Mouse (Mus musculus): ENCODE results near the gene Gosr2. TPM values are rescaled to one million over a fixed set of nuclear protein-coding genes. Genes with fewer than 3 reads are reported as not detected.

The Gosr2 gene
- total RNA-seq, 1 experiment = 70.2 TPM

GRCm38 (mm10) chr11:103636261-103636660 lies 61.4 kb downstream of the Gosr2 start:
- no peak overlapping the region for H3K9ac ChIP-seq (ENCODE audit: insufficient read depth, low read depth, low read length, poor library complexity, severe bottlenecking)
- TF ChIP-seq MAFK (IDR thresholded peaks at IDR 0.05; ENCODE audit: insufficient read depth, low read depth, low read length) (no peak), ZNF384 (IDR thresholded peaks at IDR 0.05; ENCODE audit: low read depth, low read length) (no peak), CHD2 (IDR thresholded peaks at IDR 0.05; ENCODE audit: low read depth, low read length) (no peak), ZC3H11A (IDR thresholded peaks at IDR 0.05; ENCODE audit: borderline replicate concordance, low read depth, low read length) (no peak), HCFC1 (IDR thresholded peaks at IDR 0.05; ENCODE audit: borderline replicate concordance, insufficient read depth, low read length) (no peak)
- no peaks in the 10 kb centered on the region for H3K9me3 ChIP-seq (ENCODE audit: control insufficient read depth, insufficient read depth, low read depth, low read length)
- in situ Hi-C loops (cut with MboI; ENCODE audit: low sequenced_read_pairs in 2 of 2, unreplicated experiment in 2 of 2) = no loop called here
- H3K36me3 ChIP-seq (ENCODE audit: control insufficient read depth, insufficient read depth, low read length, poor library complexity, severe bottlenecking) = no peaks in the 10 kb centered on the region
- H3K4me1 ChIP-seq (ENCODE audit: control insufficient read depth in 2 of 2, insufficient read depth in 2 of 2, low read length in 2 of 2, poor library complexity in 1 of 2) = no peaks in the 10 kb centered on the region
- DNase-seq (ENCODE audit: low read depth, low spot score) = no peak
- no peak overlapping the region for H3K4me3 ChIP-seq (ENCODE audit: insufficient read depth in 1 of 2, low read depth in 1 of 2, low read length in 2 of 2, poor library complexity in 1 of 2, severe bottlenecking in 1 of 2)
- H3K27ac ChIP-seq (ENCODE audit: insufficient read depth, low read depth, low read length, poor library complexity, severe bottlenecking) = no peak overlapping the region

GRCm38 (mm10) chr11:103635481-103635880 lies 62.2 kb downstream of the Gosr2 start:
- Histone ChIP-seq H3K4me3 (ENCODE audit: insufficient read depth in 1 of 2, low read depth in 1 of 2, low read length in 2 of 2, poor library complexity in 1 of 2, severe bottlenecking in 1 of 2) (no peak overlapping the region), H3K9me3 (ENCODE audit: control insufficient read depth, insufficient read depth, low read depth, low read length) (no peaks in the 10 kb centered on the region), H3K27ac (ENCODE audit: insufficient read depth, low read depth, low read length, poor library complexity, severe bottlenecking) (no peak overlapping the region), H3K36me3 (ENCODE audit: control insufficient read depth, insufficient read depth, low read length, poor library complexity, severe bottlenecking) (no peaks in the 10 kb centered on the region), H3K9ac (ENCODE audit: insufficient read depth, low read depth, low read length, poor library complexity, severe bottlenecking) (no peak overlapping the region), H3K4me1 (ENCODE audit: control insufficient read depth in 2 of 2, insufficient read depth in 2 of 2, low read length in 2 of 2, poor library complexity in 1 of 2) (no peaks in the 10 kb centered on the region)
- DNase-seq (ENCODE audit: low read depth, low spot score) = no peak
- no peak for TF ChIP-seq ZC3H11A (IDR thresholded peaks at IDR 0.05; ENCODE audit: borderline replicate concordance, low read depth, low read length)
- no peak for TF ChIP-seq MAFK (IDR thresholded peaks at IDR 0.05; ENCODE audit: insufficient read depth, low read depth, low read length)
- no peak for TF ChIP-seq CHD2 (IDR thresholded peaks at IDR 0.05; ENCODE audit: low read depth, low read length)
- TF ChIP-seq ZNF384 (IDR thresholded peaks at IDR 0.05; ENCODE audit: low read depth, low read length) = no peak
- no peak for TF ChIP-seq HCFC1 (IDR thresholded peaks at IDR 0.05; ENCODE audit: borderline replicate concordance, insufficient read depth, low read length)
- in situ Hi-C loops (cut with MboI; ENCODE audit: low sequenced_read_pairs in 2 of 2, unreplicated experiment in 2 of 2) = no loop called here

GRCm38 (mm10) chr11:103634806-103635205 lies 62.9 kb downstream of the Gosr2 start:
- H3K4me1 ChIP-seq (ENCODE audit: control insufficient read depth in 2 of 2, insufficient read depth in 2 of 2, low read length in 2 of 2, poor library complexity in 1 of 2) = no peaks in the 10 kb centered on the region
- H3K27ac ChIP-seq (ENCODE audit: insufficient read depth, low read depth, low read length, poor library complexity, severe bottlenecking) = no peak overlapping the region
- TF ChIP-seq ZC3H11A (IDR thresholded peaks at IDR 0.05; ENCODE audit: borderline replicate concordance, low read depth, low read length) (no peak), MAFK (IDR thresholded peaks at IDR 0.05; ENCODE audit: insufficient read depth, low read depth, low read length) (no peak), HCFC1 (IDR thresholded peaks at IDR 0.05; ENCODE audit: borderline replicate concordance, insufficient read depth, low read length) (no peak), ZNF384 (IDR thresholded peaks at IDR 0.05; ENCODE audit: low read depth, low read length) (no peak), CHD2 (IDR thresholded peaks at IDR 0.05; ENCODE audit: low read depth, low read length) (no peak)
- H3K9me3 ChIP-seq (ENCODE audit: control insufficient read depth, insufficient read depth, low read depth, low read length) = no peaks in the 10 kb centered on the region
- no peak overlapping the region for H3K9ac ChIP-seq (ENCODE audit: insufficient read depth, low read depth, low read length, poor library complexity, severe bottlenecking)
- H3K36me3 ChIP-seq (ENCODE audit: control insufficient read depth, insufficient read depth, low read length, poor library complexity, severe bottlenecking) = no peaks in the 10 kb centered on the region
- in situ Hi-C loops (cut with MboI; ENCODE audit: low sequenced_read_pairs in 2 of 2, unreplicated experiment in 2 of 2) = no loop called here
- no peak for DNase-seq (ENCODE audit: low read depth, low spot score)
- no peak overlapping the region for H3K4me3 ChIP-seq (ENCODE audit: insufficient read depth in 1 of 2, low read depth in 1 of 2, low read length in 2 of 2, poor library complexity in 1 of 2, severe bottlenecking in 1 of 2)

- no peak for TF ChIP-seq CHD2 (IDR thresholded peaks at IDR 0.05; ENCODE audit: low read depth, low read length)
- in situ Hi-C loops (cut with MboI; ENCODE audit: low sequenced_read_pairs in 2 of 2, unreplicated experiment in 2 of 2) = no loop called here
- H3K9ac ChIP-seq (ENCODE audit: insufficient read depth, low read depth, low read length, poor library complexity, severe bottlenecking) = no peak overlapping the region
- H3K4me3 ChIP-seq (ENCODE audit: insufficient read depth in 1 of 2, low read depth in 1 of 2, low read length in 2 of 2, poor library complexity in 1 of 2, severe bottlenecking in 1 of 2) = no peak overlapping the region
- H3K4me1 ChIP-seq (ENCODE audit: control insufficient read depth in 2 of 2, insufficient read depth in 2 of 2, low read length in 2 of 2, poor library complexity in 1 of 2) = no peaks in the 10 kb centered on the region
- DNase-seq (ENCODE audit: low read depth, low spot score) = no peak
- no peaks in the 10 kb centered on the region for H3K9me3 ChIP-seq (ENCODE audit: control insufficient read depth, insufficient read depth, low read depth, low read length)
- H3K27ac ChIP-seq (ENCODE audit: insufficient read depth, low read depth, low read length, poor library complexity, severe bottlenecking) = no peak overlapping the region
- no peaks in the 10 kb centered on the region for H3K36me3 ChIP-seq (ENCODE audit: control insufficient read depth, insufficient read depth, low read length, poor library complexity, severe bottlenecking)
These were observed 70.2 kb downstream of the Gosr2 start for GRCm38 (mm10) chr11:103627453-103627852.

Other genes starting within 250 kb of the Gosr2 start
- not detected in 2 replicates for gene Lrrc37a, start 193.3 kb downstream of the Gosr2 start, total RNA-seq (2012; rRNA removed)
- under 0.01 and 0.04 TPM in 2 replicates for gene Gm884, start 76.8 kb downstream of the Gosr2 start, total RNA-seq (2012; rRNA removed)
- gene Lyzl6, start 59.0 kb downstream of the Gosr2 start, total RNA-seq (2012; rRNA removed) = not detected in 2 replicates
- gene Rprml, start 48.3 kb downstream of the Gosr2 start, total RNA-seq (2012; rRNA removed) = 0.49 and 0.63 TPM in 2 replicates
- gene Wnt9b, start 51.9 kb upstream of the Gosr2 start, total RNA-seq (2012; rRNA removed) = 0.09 and 0.11 TPM in 2 replicates
- 6.0 and 7.5 TPM in 2 replicates for gene Wnt3, start 76.3 kb upstream of the Gosr2 start, total RNA-seq (2012; rRNA removed)